Mouse (Mus musculus) brain, embryonic 14.5 days (tissue): ENCODE measurements around the gene Hs6st2. TPM values are rescaled to one million over a fixed set of nuclear protein-coding genes. Genes with fewer than 3 reads are reported as not detected.

Experiments
- DNase-seq: peaks from one replicate; pipeline ENCODE4 v3.0.0-alpha.2; 2011; ENCODE audit warnings: low read depth
- CTCF ChIP-seq: fragments of 200-500 bp; IDR thresholded peaks from 2 replicates; pipeline ENCODE4 v1.5.1; 2012; ENCODE audit warnings: inconsistent platforms, mild to moderate bottlenecking, moderate library complexity, borderline replicate concordance; ENCODE audit not compliant: insufficient read depth, insufficient read length; ENCODE audit errors: extremely low read depth
- POLR2A ChIP-seq: fragments of 200-500 bp; IDR thresholded peaks from 2 replicates; pipeline ENCODE4 v1.6.1; 2012; ENCODE audit warnings: mild to moderate bottlenecking, inconsistent platforms, borderline replicate concordance; ENCODE audit not compliant: poor library complexity, insufficient read depth, insufficient read length, severe bottlenecking; ENCODE audit errors: extremely low read depth
- polyA plus RNA-seq: library from polyadenylated mRNA; depleted of rRNA; stranded (reverse); fragments of >200 nt; gene quantifications from 2 replicates; pipeline ENCODE4 v1.2.3, GENCODE M21; 2012

Gene Hs6st2
- polyA plus RNA-seq, 1 experiment: 23.2 TPM

- no peak for TF ChIP-seq CTCF
- no peak for TF ChIP-seq POLR2A
- DNase-seq: peak; percentile 50
These were observed 142.0 kb downstream of the Hs6st2 start for GRCm38 (mm10) chrX:51539626-51540025.

- DNase-seq: peak; percentile 12
- no peak for TF ChIP-seq CTCF
- no peak for TF ChIP-seq POLR2A
These were observed 144.6 kb downstream of the Hs6st2 start for GRCm38 (mm10) chrX:51537082-51537481.

- DNase-seq: no peak
These were observed 146.4 kb downstream of the Hs6st2 start for GRCm38 (mm10) chrX:51535226-51535625.

DNA sequence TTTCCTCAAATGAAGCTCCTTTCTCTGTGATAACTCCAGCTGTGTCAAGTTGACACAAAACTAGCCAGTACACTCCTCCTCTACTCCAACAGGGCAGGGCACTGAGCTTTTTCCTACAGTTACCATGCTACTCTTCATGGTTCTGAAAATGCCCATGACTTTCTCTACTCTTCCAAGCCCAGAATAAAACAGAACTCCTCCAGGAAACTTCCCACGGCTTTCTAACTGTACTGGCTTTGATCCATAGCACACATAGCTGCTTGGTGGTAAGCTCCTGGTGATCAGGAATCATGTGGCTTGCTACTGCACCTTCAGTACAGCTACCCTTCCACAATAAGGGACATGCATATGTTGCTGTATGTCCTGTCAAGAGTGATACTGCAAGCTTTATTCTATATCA lies 150.5 kb downstream of the Hs6st2 start:
- no peak for DNase-seq
- TF ChIP-seq CTCF (no peak), POLR2A (no peak)

More at GRCm38 (mm10) chrX:51535226-51535625, 146.4 kb downstream of the Hs6st2 start:
- TF ChIP-seq CTCF: no peak
- no peak for TF ChIP-seq POLR2A

DNA sequence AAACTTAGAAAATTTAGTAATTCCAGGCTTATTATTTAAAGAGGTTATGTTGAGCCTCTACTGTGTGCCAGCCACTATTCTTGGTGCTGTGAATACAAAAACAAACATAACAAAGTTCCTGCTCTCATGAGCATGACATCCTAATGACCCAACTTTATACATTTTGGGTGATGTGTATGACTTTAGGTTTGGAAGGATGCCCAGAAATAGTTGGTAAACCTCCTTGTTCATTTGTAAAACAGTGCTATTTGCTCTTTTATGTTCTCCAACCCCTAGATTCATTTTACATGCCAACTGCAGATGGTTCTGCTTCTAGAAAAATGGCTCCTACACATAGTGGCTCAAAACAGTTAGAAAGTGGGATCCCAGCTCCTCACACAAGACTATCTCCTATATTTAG lies 153.1 kb downstream of the Hs6st2 start:
- no peak for DNase-seq
- TF ChIP-seq CTCF: no peak
- no peak for TF ChIP-seq POLR2A

DNA sequence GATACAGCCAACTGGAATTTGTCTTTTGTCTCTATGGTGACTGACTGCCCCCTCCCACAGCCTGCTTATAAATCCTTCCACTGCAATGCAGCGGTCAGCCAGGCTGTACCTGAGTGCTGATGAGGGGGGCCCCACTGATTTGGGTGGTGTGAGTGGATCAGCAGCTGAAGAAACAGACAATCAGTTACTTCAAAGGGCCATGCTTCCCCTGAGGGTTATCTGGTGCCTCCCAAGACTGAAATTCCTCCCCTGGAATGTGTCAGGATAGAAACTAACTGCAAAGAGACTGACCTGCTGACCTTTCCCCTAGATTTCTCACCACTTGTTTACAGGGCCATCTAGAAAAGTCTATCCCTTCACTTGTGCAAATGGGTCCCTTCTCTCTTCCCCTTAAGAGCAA lies 166.8 kb downstream of the Hs6st2 start:
- DNase-seq: no peak
- TF ChIP-seq POLR2A (no peak), CTCF (no peak)

DNA sequence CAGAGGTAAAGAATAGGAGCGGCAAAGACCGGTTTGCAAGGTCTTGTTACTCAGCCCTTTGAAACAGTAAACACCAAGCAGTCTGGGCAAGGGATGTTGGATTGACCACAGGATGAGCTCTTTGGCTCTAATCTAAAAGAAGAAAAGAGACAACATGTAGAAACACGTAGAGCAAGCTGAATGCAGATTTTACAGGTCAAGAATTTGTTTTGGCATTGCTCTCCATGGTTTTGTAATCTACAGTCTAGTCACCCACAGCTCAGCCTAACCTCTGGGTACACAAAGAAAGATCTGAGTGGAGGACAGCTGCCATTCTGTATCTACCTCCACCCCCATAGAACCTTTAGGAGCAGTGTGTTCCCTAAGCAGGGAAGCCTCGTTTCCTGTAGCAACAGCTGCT lies 175.1 kb downstream of the Hs6st2 start:
- no peak for TF ChIP-seq CTCF
- no peak for TF ChIP-seq POLR2A
- no peak for DNase-seq

GRCm38 (mm10) chrX:51505691-51506090 lies 176.0 kb downstream of the Hs6st2 start:
- TF ChIP-seq POLR2A (no peak), CTCF (no peak)
- no peak for DNase-seq

DNA sequence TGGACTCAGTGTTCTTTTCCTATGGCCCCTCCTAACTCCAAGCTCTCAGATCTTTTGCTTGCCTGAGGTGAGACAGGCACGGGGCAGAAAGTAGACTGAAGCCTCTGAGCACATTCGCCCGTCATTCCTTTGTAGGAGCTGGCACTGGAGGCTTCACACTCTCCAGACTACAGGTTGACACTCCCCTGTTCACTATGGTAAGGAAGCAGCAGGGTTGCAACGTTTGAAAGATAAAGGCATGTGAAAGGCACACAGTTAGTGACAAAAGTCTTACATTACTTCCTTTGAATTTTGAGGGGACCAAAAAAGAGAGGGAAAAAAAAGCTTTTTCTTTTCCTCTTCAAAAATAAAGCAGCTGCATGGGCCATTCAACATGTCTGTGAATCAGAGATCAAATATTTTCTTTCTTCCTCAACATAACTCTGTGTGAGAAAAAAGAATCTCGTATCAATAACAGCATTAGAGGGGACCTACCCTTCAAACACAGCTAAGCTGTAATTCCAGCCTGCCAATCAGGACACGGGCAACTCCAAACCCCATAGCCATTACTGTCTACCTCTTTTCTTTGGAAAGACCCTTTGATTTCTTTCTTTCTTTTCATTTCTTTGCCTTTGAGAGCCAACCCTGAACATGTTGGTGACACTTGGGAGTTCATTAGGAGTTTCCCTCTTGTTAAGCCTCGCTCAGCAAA lies 177.7 kb downstream of the Hs6st2 start:
- peak; percentile 60 for DNase-seq
- TF ChIP-seq CTCF (no peak), POLR2A (no peak)

- TF ChIP-seq POLR2A (no peak), CTCF (peak; percentile 56; the same call in 1 of the 2 replicates)
- peak; percentile 33 for DNase-seq
These were observed 183.8 kb downstream of the Hs6st2 start for GRCm38 (mm10) chrX:51497831-51498230.

- peak; percentile 30 for DNase-seq
- no peak for TF ChIP-seq CTCF
- no peak for TF ChIP-seq POLR2A
These were observed 193.3 kb downstream of the Hs6st2 start for GRCm38 (mm10) chrX:51488374-51488773.

- DNase-seq: peak; percentile 72
- no peak for TF ChIP-seq CTCF
- TF ChIP-seq POLR2A: no peak
These were observed 212.2 kb downstream of the Hs6st2 start for GRCm38 (mm10) chrX:51469411-51469810.
